Mouse (Mus musculus) intestine, postnatal 0 days (tissue): ENCODE results near the gene Ccdc85b. TPM values are rescaled to one million over a fixed set of nuclear protein-coding genes. Genes with fewer than 3 reads are reported as not detected.

Experiments used
- ATAC-seq: fragments of 200-750 bp; cut with Nextera tagmentation; 2 replicates; pipeline ENCODE4 v1.8.0; 2017; ENCODE audit warnings: mild to moderate bottlenecking, moderate TSS enrichment, moderate library complexity
- H3K27ac ChIP-seq: fragments of 300-500 bp; sonication (generic); 2 replicates; pipeline ENCODE4 v1.5.1; 2014; ENCODE audit warnings: mild to moderate bottlenecking, low read depth, low read length, moderate library complexity
- H3K27me3 ChIP-seq: fragments of 300-500 bp; sonication (generic); replicated peaks from 2 replicates; pipeline ENCODE4 v1.6.1; 2014; ENCODE audit warnings: low read length, mixed read lengths; ENCODE audit not compliant: control insufficient read depth, insufficient read depth
- H3K36me3 ChIP-seq: fragments of 300-500 bp; sonication (generic); 2 replicates; pipeline ENCODE4 v1.6.1; 2014; ENCODE audit warnings: mild to moderate bottlenecking, moderate library complexity; ENCODE audit not compliant: control insufficient read depth, insufficient read depth
- H3K4me1 ChIP-seq: fragments of 300-500 bp; sonication (generic); replicated peaks from 2 replicates; pipeline ENCODE4 v1.6.1; 2014; ENCODE audit warnings: antibody characterized with exemption, low read length, mixed read lengths; ENCODE audit not compliant: control insufficient read depth, insufficient read depth
- H3K4me2 ChIP-seq: fragments of 300-500 bp; sonication (generic); replicated peaks from 2 replicates; pipeline ENCODE4 v1.6.1; 2014; ENCODE audit warnings: low read depth, mild to moderate bottlenecking, moderate library complexity
- H3K4me3 ChIP-seq: fragments of 300-500 bp; sonication (generic); 2 replicates; pipeline ENCODE4 v1.5.1; 2014; ENCODE audit warnings: low read depth, low read length
- H3K9ac ChIP-seq: fragments of 300-500 bp; sonication (generic); 2 replicates; pipeline ENCODE4 v1.6.1; 2014; ENCODE audit warnings: mild to moderate bottlenecking, low read depth, low read length
- H3K9me3 ChIP-seq: fragments of 300-500 bp; sonication (generic); 2 replicates; pipeline ENCODE4 v1.6.1; 2016; ENCODE audit warnings: mixed run types; ENCODE audit not compliant: control insufficient read depth
- CTCF ChIP-seq: sonication (generic); IDR thresholded peaks from 2 replicates; pipeline ENCODE4 v1.5.1; 2016; ENCODE audit warnings: low read depth, mild to moderate bottlenecking, control low read depth, antibody characterized with exemption, moderate library complexity
- WGBS: fragments of 180-500 bp; shearing (Covaris S2); extraction: QIAGEN DNeasy Blood & Tissue Kit; methylation state at CpG from one replicate; pipeline ENCODE4 v1.1.7; 2014; 5-methylcytosine and 5-hydroxymethylcytosine counted together
- polyA plus RNA-seq: library from polyadenylated mRNA; unstranded; fragments of >200 nt; fragmentation: Nextera tagmentation; extraction: Ambion mirVana; gene quantifications from 2 replicates; pipeline ENCODE4 v1.2.1, GENCODE M21; 2015

Gene Ccdc85b
- polyA plus RNA-seq, 1 experiment from 2014 or later, result 7.3 TPM

DNA sequence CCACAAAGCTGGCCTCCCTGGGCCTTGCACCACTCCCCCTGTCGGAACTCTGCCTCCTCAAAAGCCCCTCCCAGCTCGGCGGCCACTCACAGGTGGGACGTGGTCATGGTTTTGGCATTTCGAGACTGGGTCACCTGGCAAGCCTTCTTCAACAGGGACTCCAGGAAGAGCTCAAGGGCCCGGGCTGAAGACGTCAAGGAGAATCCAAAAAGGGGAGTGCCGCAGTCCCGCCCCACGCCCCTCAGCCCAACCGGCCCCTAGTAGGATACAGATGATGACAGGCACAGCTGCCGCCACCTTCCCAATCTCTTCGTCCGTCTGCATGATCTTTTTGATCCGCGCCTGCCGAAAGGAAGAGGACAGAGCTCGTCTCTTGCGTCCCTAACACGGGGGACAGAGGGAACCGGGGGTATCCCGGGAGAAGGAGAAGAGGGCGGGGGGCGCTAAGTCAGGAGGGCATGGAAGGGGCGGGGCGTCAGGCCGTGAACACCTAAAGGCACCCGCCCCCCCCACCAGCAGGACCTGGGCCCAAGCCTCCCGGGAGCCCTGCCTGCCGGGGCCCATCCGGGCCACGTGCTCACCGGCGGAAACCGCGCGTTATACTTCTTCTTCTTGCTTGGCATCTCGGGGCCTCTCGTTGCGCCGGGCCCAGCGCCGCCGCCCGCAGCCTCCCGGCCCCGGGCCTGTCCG lies 33.5 kb downstream of the Ccdc85b start:
- TF ChIP-seq CTCF, result peak; percentile 34; the same call in 1 of the 2 replicates
- 0% methylated on average over 21 of the region's 48 CpGs for WGBS

DNA sequence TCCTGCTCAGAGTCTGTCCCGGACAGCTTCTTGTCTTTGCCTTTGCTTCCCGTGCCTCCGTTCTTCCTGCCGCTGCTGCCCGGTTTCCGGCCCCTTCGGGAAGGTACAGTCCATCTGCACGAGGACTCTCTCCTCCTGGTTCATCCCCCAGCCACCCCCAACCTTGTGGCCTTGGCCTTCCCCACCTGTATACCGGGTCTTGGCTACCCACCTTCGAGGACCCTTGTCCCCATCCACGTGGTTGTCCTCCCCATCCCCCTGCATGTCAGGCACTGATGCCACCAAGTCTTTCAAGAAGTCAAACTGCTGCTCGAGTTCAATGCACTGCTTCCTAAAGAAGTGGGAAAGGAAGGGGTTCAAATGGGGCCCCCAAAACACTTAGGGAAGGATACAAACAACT lies 34.1 kb downstream of the Ccdc85b start:
- 61% methylated on average over 12 of the region's 12 CpGs for WGBS
- no peak overlapping the region for H3K27ac ChIP-seq
- peaks cover 43% of the 10 kb centered on the region for H3K36me3 ChIP-seq

More for the DNA sequence above, 33.5 kb downstream of the Ccdc85b start:
- H3K27me3 ChIP-seq, result no peaks in the 10 kb centered on the region
- peak overlapping the region; percentile 91 for H3K9ac ChIP-seq
- H3K4me1 ChIP-seq, result peaks cover 6% of the 10 kb centered on the region; the same call in 1 of the 2 replicates
- peaks cover 43% of the 10 kb centered on the region for H3K36me3 ChIP-seq
- H3K4me2 ChIP-seq, result peak overlapping the region; percentile 81
- peak overlapping the region; percentile 77 for H3K27ac ChIP-seq
- ATAC-seq, result peak; percentile 55
- no peaks in the 10 kb centered on the region for H3K9me3 ChIP-seq
- H3K4me3 ChIP-seq, result peak overlapping the region; percentile 84

DNA sequence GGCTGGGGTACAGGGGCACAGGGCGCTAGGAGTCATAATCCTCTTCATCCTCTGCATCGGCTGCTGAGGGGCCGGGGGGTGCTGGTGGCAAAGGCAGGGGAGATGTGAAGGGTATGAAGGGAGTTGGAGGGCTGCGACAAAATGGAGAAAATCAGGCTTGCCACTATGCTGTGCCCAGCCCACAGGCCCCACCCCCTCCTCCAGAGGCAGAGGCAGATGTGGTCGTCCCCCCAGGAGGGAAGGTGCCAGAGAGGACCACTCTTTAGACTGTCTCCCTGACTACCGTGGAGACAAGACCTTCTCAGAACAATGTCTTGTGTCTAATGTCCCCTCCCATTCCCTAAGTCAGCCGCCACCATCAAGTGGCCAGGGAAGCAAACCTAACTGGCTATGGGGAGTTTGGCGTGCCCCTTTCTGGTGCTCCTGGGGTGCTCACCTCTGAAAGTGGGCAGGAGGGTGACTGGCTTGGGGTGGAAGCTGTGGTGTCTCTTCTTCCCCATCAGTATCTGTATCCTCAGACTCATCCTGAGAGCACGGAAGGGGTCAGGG lies 34.7 kb downstream of the Ccdc85b start:
- peak overlapping the region; percentile 81; the same call in 1 of the 2 replicates for H3K4me2 ChIP-seq
- peaks cover 46% of the 10 kb centered on the region for H3K36me3 ChIP-seq
- ATAC-seq, result no peak
- WGBS, result 87% methylated on average over 9 of the region's 9 CpGs
- H3K27ac ChIP-seq, result no peak overlapping the region
- no peaks in the 10 kb centered on the region for H3K27me3 ChIP-seq
- no peak overlapping the region for H3K9ac ChIP-seq
- no peak for TF ChIP-seq CTCF
- peaks cover 6% of the 10 kb centered on the region; the same call in 1 of the 2 replicates for H3K4me1 ChIP-seq
- H3K4me3 ChIP-seq, result no peak overlapping the region
- no peaks in the 10 kb centered on the region for H3K9me3 ChIP-seq

More for the DNA sequence above, 34.1 kb downstream of the Ccdc85b start:
- no peak for TF ChIP-seq CTCF
- Histone ChIP-seq H3K4me2 (peak overlapping the region; percentile 81), H3K9me3 (no peaks in the 10 kb centered on the region), H3K9ac (peak overlapping the region; percentile 91), H3K4me1 (peaks cover 6% of the 10 kb centered on the region; the same call in 1 of the 2 replicates), H3K4me3 (peak overlapping the region; percentile 84), H3K27me3 (no peaks in the 10 kb centered on the region)
- no peak for ATAC-seq

DNA sequence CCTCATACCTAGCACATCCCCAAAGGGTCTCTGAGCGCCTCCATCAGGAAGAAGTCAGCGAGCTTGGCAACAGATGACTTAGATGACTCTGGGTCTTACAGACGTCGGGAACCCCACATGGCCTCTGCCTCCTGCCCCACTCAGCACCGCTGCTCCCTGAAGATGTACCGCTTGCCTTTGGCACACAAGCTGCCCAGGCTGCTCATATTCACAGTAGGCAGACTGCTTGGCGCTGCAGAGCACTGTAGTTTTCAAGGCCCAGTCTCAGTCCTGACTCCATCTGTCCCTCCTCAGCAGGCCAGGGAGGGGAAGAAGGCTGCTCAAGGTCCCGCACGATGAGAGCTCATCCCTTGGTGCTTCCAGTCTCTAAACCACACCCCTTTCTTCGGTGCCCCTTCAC lies 35.4 kb downstream of the Ccdc85b start:
- H3K4me2 ChIP-seq, result no peak overlapping the region
- no peak for ATAC-seq
- WGBS, result 86% methylated on average over 10 of the region's 10 CpGs

DNA sequence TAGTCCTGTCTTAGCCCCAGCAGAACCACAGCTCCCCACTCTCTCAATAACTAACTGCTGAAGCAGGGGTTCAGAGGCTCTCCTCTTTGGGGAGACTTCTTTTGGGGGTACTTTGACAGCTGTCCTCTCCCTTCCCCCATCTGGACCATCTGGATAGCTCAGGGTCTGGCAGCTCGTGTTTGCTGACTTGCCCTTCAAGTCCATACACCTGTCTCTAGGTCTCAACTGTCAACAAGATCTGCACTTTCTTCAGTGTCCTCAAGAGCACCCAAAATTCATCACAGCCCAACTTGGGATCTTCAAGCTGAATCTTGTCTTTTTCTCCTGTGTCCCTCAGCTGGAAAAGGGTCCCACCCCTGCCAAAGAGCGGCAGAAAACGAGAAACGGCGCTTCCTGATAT lies 35.9 kb downstream of the Ccdc85b start:
- no peak overlapping the region for H3K27ac ChIP-seq
- H3K36me3 ChIP-seq, result peaks cover 50% of the 10 kb centered on the region
- peaks cover 6% of the 10 kb centered on the region; the same call in 1 of the 2 replicates for H3K4me1 ChIP-seq
- H3K27me3 ChIP-seq, result no peaks in the 10 kb centered on the region
- ATAC-seq, result no peak
- no peak for TF ChIP-seq CTCF
- no peak overlapping the region for H3K4me2 ChIP-seq
- 86% methylated on average over 5 of the region's 5 CpGs for WGBS
- H3K4me3 ChIP-seq, result no peak overlapping the region
- H3K9me3 ChIP-seq, result no peaks in the 10 kb centered on the region
- H3K9ac ChIP-seq, result no peak overlapping the region

More for the DNA sequence above, 35.4 kb downstream of the Ccdc85b start:
- Histone ChIP-seq H3K9ac (no peak overlapping the region), H3K27me3 (no peaks in the 10 kb centered on the region), H3K36me3 (peaks cover 51% of the 10 kb centered on the region), H3K4me1 (peaks cover 6% of the 10 kb centered on the region; the same call in 1 of the 2 replicates), H3K27ac (no peak overlapping the region), H3K9me3 (no peaks in the 10 kb centered on the region), H3K4me3 (no peak overlapping the region)
- no peak for TF ChIP-seq CTCF

DNA sequence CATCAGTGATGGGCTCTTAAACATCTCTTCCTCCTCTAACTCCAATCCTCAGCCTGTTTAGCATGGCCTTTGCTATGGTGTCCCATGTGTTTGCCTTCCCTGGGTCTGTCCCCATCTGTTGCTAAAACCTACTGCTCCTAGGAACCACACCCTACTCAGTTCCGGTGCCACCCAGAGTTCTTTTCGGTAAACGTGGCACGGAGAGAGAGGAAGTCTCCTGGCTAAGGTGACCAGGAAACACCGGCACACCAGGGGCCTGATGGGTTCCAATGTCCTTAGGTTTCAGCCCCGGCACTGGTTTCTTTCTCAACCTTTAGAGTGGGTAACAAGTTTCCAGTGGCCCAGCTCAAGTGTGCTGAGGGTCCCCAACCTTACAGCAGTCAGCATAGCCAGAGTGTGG lies 37.1 kb downstream of the Ccdc85b start:
- H3K4me1 ChIP-seq, result no peaks in the 10 kb centered on the region
- H3K9me3 ChIP-seq, result no peaks in the 10 kb centered on the region
- no peak overlapping the region for H3K27ac ChIP-seq
- WGBS, result 89% methylated on average over 6 of the region's 6 CpGs
- H3K4me3 ChIP-seq, result no peak overlapping the region
- no peak for ATAC-seq
- H3K27me3 ChIP-seq, result no peaks in the 10 kb centered on the region
- peaks cover 41% of the 10 kb centered on the region for H3K36me3 ChIP-seq
- H3K9ac ChIP-seq, result no peak overlapping the region
- no peak for TF ChIP-seq CTCF
- no peak overlapping the region for H3K4me2 ChIP-seq
